Mouse (Mus musculus) midbrain, embryonic 15.5 days (tissue): ENCODE results near the gene Slc35c2. TPM values are rescaled to one million over a fixed set of nuclear protein-coding genes. Genes with fewer than 3 reads are reported as not detected.

Experiments
- ATAC-seq: fragments of 200-750 bp; cut with Nextera tagmentation; replicated peaks from 2 replicates; pipeline ENCODE4 v1.8.0; 2017; ENCODE audit warnings: moderate TSS enrichment
- H3K27ac ChIP-seq: fragments of 300-500 bp; sonication (generic); 2 replicates; pipeline ENCODE4 v1.5.1; 2015; ENCODE audit warnings: mild to moderate bottlenecking, inconsistent platforms
- H3K27me3 ChIP-seq: fragments of 300-500 bp; sonication (generic); replicated peaks from 2 replicates; pipeline ENCODE4 v1.6.1; 2015; ENCODE audit warnings: inconsistent platforms
- H3K36me3 ChIP-seq: fragments of 300-500 bp; sonication (generic); replicated peaks from 2 replicates; pipeline ENCODE4 v1.6.1; 2015; ENCODE audit warnings: inconsistent platforms
- H3K4me1 ChIP-seq: fragments of 300-500 bp; sonication (generic); 2 replicates; pipeline ENCODE4 v1.6.1; 2015; ENCODE audit warnings: inconsistent platforms
- H3K4me2 ChIP-seq: fragments of 300-500 bp; sonication (generic); 2 replicates; pipeline ENCODE4 v1.6.1; 2015; ENCODE audit warnings: inconsistent platforms, mild to moderate bottlenecking, moderate library complexity
- H3K4me3 ChIP-seq: fragments of 300-500 bp; sonication (generic); 2 replicates; pipeline ENCODE4 v1.5.1; 2015; ENCODE audit warnings: mild to moderate bottlenecking, inconsistent platforms
- H3K9ac ChIP-seq: fragments of 300-500 bp; sonication (generic); 2 replicates; pipeline ENCODE4 v1.6.1; 2015; ENCODE audit warnings: mild to moderate bottlenecking, inconsistent platforms
- H3K9me3 ChIP-seq: fragments of 300-500 bp; sonication (generic); 2 replicates; pipeline ENCODE4 v1.6.1; 2016; ENCODE audit warnings: inconsistent platforms
- WGBS: fragments of 180-500 bp; shearing (Covaris S2); methylation state at CpG from one replicate; pipeline ENCODE4 v1.1.7; 2015; ENCODE audit warnings: mixed read lengths; 5-methylcytosine and 5-hydroxymethylcytosine counted together
- polyA plus RNA-seq: library from polyadenylated mRNA; unstranded; fragments of >200 nt; fragmentation: Nextera tagmentation; extraction: Ambion mirVana; gene quantifications from 2 replicates; pipeline ENCODE4 v1.2.1, GENCODE M21; 2015

Slc35c2 gene
- polyA plus RNA-seq, 1 experiment from 2014 or later, result 72.8 TPM

DNA sequence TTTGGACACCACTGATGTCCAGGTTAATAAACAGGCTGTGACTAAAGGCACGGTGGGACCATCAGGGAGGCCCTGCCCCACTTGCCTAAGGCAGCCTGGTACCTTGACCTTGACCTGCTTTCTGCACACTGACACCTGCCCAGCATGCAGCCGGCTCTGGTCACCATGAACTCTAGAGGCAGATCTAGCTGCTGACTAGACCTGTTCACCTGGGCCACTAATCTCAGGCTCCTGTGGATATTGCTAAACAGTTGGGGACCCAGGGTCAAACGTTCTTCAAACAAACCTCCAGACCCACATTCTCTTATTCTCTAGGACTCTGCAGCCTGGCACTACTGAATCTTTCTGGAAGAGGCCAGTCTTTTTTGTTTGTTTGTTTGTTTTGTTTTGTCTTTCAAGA lies 2.6 kb downstream of the Slc35c2 start:
- Histone ChIP-seq H3K4me1 (peaks cover 53% of the 10 kb centered on the region), H3K36me3 (peaks cover under 1% of the 10 kb centered on the region; the same call in 1 of the 2 replicates), H3K9ac (no peak overlapping the region), H3K4me3 (no peak overlapping the region), H3K9me3 (no peaks in the 10 kb centered on the region), H3K27ac (no peak overlapping the region), H3K4me2 (no peak overlapping the region), H3K27me3 (no peaks in the 10 kb centered on the region)
- no peak for ATAC-seq
- 87% methylated on average over 3 of the region's 3 CpGs for WGBS

DNA sequence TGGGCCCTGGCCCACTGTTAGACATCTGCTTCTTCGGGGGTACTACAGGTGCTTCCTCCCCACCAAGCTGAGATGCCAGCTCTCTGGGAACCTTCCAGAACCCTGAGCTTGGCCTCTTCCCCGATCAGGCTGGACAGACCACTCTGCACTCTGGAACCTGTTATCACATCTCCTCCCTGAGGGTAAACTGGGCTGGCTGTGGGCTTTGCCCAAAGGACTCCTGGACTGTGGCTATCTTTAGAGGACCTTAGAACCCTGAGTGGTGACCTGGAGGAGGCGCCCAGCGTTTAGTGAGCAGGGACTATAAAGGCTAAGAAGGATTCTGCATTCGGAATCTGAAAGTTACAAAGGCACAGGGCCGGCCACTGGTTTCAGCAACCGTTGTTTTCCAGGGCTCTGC lies 3.3 kb downstream of the Slc35c2 start:
- peaks cover 59% of the 10 kb centered on the region for H3K4me1 ChIP-seq

DNA sequence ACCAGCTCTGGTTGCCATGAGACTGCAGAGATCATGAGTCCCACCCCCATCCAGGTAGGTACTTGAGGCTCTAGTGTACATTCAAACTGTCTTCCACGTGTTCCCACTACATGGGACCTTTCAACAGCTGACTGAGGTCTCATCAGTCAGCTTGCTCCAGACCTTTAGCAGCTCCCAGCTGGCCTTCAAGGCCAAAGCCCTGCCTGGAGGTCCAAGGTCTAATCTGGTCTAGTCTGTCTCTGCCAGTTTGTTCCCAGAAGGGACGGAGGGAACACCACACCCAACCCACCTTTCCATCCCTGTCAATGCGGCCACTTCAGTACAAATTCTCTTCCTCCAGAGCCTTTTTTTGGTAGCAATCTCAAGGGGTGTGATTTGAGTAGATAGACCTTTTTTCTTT lies 4.0 kb downstream of the Slc35c2 start:
- Histone ChIP-seq H3K9ac (no peak overlapping the region), H3K27ac (no peak overlapping the region), H3K9me3 (no peaks in the 10 kb centered on the region), H3K4me3 (no peak overlapping the region), H3K4me1 (peaks cover 62% of the 10 kb centered on the region), H3K36me3 (no peaks in the 10 kb centered on the region), H3K27me3 (no peaks in the 10 kb centered on the region), H3K4me2 (no peak overlapping the region)
- no peak for ATAC-seq
- WGBS, result 91% methylated on average over 3 of the region's 3 CpGs

More for the DNA sequence above, 3.3 kb downstream of the Slc35c2 start:
- no peak overlapping the region for H3K4me3 ChIP-seq
- no peaks in the 10 kb centered on the region for H3K36me3 ChIP-seq
- H3K27ac ChIP-seq, result no peak overlapping the region
- no peak overlapping the region for H3K4me2 ChIP-seq
- 91% methylated on average over 7 of the region's 7 CpGs for WGBS
- no peaks in the 10 kb centered on the region for H3K9me3 ChIP-seq
- no peak overlapping the region for H3K9ac ChIP-seq
- no peak for ATAC-seq
- H3K27me3 ChIP-seq, result no peaks in the 10 kb centered on the region

DNA sequence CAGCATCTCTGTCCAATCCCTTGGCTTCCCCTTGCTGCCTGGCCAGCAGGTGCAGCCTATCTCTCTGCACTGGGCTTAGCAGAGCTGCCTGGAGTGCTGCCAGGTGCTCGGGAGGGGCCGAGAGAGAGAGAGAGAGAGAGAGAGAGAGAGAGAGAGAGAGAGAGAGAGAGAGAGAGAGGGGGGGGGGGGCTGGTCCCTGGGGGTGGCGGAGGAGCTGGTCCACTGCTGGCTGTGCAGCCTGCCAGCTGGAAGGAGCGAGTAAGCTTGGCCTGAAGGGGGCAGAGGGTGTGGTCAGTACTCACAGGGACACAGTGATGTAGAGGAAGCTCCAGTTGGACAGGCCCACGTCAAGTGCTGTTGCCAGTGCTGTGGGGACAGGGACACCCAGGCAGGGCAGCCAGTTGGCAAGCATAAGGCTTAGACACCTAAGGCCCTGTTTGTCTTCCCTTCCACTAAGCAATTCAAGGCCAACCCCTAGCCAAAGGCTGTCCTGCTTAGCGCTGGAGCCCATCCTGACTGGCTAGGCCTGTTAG lies 5.8 kb downstream of the Slc35c2 start:
- H3K4me3 ChIP-seq, result no peak overlapping the region
- peaks cover 48% of the 10 kb centered on the region for H3K4me1 ChIP-seq
- WGBS, result 45% methylated on average over 5 of the region's 6 CpGs
- H3K4me2 ChIP-seq, result no peak overlapping the region
- H3K27ac ChIP-seq, result peak overlapping the region; percentile 45; the same call in 1 of the 2 replicates
- no peak overlapping the region for H3K9ac ChIP-seq
- no peaks in the 10 kb centered on the region for H3K9me3 ChIP-seq
- no peaks in the 10 kb centered on the region for H3K36me3 ChIP-seq
- H3K27me3 ChIP-seq, result no peaks in the 10 kb centered on the region
- no peak; the same call in 1 of the 2 replicates for ATAC-seq

DNA sequence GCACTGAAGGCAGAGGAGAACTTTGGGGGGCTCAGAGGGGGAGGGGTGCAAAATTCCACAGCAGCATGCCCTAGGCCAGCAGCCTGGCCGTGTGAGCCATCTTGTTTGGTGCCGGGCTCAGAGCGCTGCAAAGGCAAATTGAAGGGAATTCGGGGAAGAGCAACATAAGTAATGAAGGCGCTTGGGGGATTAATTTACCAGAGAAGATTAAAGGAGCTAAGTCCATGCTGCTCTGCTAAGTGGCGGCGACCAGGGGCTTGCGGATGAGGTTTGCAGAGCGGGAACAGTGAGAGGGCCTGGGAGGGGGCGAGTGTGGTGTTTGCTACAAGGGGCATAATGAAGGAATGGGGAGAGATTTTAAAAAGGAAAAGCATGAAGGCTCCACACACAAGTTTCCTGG lies 8.3 kb downstream of the Slc35c2 start:
- H3K27me3 ChIP-seq, result no peaks in the 10 kb centered on the region
- 18% methylated on average over 10 of the region's 10 CpGs for WGBS
- H3K9ac ChIP-seq, result no peak overlapping the region; the same call in 1 of the 2 replicates
- peaks cover 53% of the 10 kb centered on the region for H3K4me1 ChIP-seq
- H3K4me3 ChIP-seq, result no peak overlapping the region
- no peaks in the 10 kb centered on the region for H3K36me3 ChIP-seq
- ATAC-seq, result no peak
- peak overlapping the region; percentile 71 for H3K27ac ChIP-seq
- no peaks in the 10 kb centered on the region for H3K9me3 ChIP-seq
- H3K4me2 ChIP-seq, result no peak overlapping the region

DNA sequence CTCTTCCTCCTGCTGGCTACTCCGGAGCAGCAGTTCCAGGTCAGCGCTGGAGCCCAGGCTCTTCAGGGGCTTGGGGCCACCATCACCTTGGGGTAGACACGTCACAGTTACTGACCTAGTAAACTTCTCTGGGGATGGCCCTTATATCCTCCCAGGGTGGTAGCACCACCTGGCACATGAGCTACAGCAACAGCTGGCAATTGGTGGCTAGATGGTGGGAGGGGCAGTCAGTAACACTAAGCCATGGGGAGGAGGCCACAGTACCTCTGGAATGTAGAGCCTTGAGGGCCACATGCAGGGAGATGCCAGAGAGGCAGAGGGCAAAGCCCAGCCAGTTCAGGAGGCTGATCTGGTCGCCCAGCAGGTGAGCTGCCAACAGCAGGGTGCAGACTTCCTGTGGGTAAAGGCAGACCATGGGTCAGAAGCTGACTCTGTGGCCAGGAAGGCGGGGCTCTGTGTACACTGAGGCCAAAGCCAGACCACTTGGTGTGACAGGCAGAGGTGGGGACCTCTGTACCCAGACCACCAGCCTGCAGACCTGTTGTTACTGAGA lies 10.4 kb downstream of the Slc35c2 start:
- H3K4me1 ChIP-seq, result peaks cover 59% of the 10 kb centered on the region
- no peak overlapping the region for H3K4me3 ChIP-seq
- 88% methylated on average over 5 of the region's 5 CpGs for WGBS
- no peak overlapping the region for H3K4me2 ChIP-seq
- no peak overlapping the region for H3K9ac ChIP-seq
- no peak for ATAC-seq
- H3K9me3 ChIP-seq, result no peaks in the 10 kb centered on the region
- H3K36me3 ChIP-seq, result no peaks in the 10 kb centered on the region
- H3K27ac ChIP-seq, result no peak overlapping the region
- H3K27me3 ChIP-seq, result no peaks in the 10 kb centered on the region

DNA sequence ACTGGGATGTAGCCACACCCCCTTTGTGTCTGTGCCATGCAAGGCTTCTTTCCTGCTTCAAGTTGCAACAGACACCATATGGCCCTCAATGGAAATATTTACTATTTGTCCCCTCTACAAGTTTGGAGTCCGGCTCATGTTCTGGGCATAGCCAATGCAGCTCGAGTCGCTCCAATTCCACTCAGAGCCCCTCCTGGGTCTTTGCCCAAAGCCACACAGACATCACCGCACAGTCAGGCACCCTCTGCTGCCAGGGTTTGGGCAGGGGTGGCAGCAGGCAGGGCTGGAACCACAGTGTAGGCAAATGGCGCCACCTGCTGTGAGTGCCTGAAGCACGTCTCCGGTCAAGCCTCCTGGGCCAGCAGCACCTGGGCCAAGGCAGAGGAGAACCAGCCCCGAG lies 11.8 kb downstream of the Slc35c2 start:
- ATAC-seq, result peak; percentile 55
- Histone ChIP-seq H3K9me3 (no peaks in the 10 kb centered on the region), H3K4me3 (no peak overlapping the region), H3K4me2 (no peak overlapping the region), H3K36me3 (no peaks in the 10 kb centered on the region), H3K9ac (no peak overlapping the region), H3K27me3 (no peaks in the 10 kb centered on the region), H3K27ac (peak overlapping the region; percentile 74), H3K4me1 (peaks cover 60% of the 10 kb centered on the region)
- 17% methylated on average over 8 of the region's 8 CpGs for WGBS

DNA sequence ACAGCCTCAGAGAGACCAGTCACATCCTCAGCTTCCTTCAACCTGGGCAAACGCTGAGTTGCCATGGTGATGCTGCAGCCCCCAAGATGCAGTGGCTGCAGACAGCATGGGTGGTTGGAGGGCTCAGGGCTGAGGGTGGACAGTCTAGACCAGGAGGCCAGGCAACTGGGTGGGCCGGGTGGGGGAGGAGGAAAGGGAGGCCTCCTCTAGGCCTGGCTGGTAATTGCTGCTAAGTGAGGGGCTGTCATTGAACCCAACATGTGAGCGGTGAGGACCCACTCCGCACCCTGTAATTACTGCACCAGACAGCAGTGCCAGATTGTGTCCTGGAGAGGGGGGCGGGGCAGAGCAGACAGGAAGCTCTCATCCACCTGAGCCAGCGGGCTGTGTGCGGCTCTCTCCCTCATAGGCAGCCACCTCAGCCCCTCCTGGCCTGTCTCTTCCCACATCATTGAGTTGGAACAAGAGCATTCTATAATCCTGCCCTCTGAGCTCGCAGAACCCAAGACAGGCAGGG lies 12.5 kb downstream of the Slc35c2 start:
- H3K4me3 ChIP-seq, result no peak overlapping the region
- H3K36me3 ChIP-seq, result no peaks in the 10 kb centered on the region
- H3K4me1 ChIP-seq, result peaks cover 58% of the 10 kb centered on the region
- no peaks in the 10 kb centered on the region for H3K27me3 ChIP-seq
- peak overlapping the region; percentile 74 for H3K27ac ChIP-seq
- peak; percentile 73 for ATAC-seq
- no peak overlapping the region for H3K9ac ChIP-seq
- WGBS, result 19% methylated on average over 8 of the region's 8 CpGs
- no peaks in the 10 kb centered on the region for H3K9me3 ChIP-seq
- no peak overlapping the region for H3K4me2 ChIP-seq

DNA sequence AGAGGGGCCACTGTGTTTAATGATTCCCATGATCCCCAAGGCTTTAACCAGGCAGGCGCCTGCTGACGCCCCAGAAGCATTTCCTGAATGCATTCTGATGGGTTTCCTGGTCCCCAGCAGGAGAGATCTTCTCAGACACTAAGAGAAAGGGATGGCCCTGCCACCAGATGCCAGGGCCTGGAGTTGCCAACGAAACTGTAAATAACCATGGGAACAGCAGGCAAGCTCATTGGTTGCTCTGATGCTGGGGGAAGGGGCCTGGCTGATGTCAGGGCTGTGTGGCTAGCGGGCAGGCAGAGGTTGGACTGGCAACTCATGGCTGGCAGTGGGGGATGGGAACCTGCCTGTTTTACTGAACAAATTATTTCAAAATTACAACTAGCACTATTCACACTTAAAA lies 14.1 kb downstream of the Slc35c2 start:
- no peak overlapping the region for H3K4me2 ChIP-seq
- H3K4me1 ChIP-seq, result peaks cover 44% of the 10 kb centered on the region
- no peak overlapping the region for H3K9ac ChIP-seq
- H3K4me3 ChIP-seq, result no peak overlapping the region
- no peaks in the 10 kb centered on the region for H3K36me3 ChIP-seq
- H3K9me3 ChIP-seq, result no peaks in the 10 kb centered on the region
- H3K27ac ChIP-seq, result no peak overlapping the region
- H3K27me3 ChIP-seq, result no peaks in the 10 kb centered on the region
- no peak for ATAC-seq
- WGBS, result 30% methylated on average over 4 of the region's 4 CpGs

DNA sequence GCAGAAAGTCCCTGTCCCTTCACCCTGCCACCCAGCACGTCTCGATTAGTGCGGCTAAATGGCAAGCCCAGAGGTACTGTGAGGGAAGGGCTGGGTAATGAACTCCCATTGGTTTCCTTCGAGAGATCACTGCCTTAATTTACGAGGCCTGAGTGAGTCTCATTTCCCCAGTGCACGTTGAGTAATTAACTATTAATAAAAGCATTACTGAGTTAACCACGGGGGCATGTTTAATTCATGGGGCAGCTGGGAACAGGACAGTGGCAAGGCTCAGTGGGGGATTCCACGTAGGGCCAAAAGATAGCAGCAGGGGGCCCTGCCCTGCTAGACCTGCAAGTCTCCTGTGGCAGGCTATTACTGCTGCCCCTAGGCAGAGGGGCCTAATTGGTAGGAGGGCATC lies 16.3 kb downstream of the Slc35c2 start:
- peak overlapping the region; percentile 43 for H3K27ac ChIP-seq
- H3K9ac ChIP-seq, result no peak overlapping the region
- H3K9me3 ChIP-seq, result no peaks in the 10 kb centered on the region
- peaks cover 54% of the 10 kb centered on the region for H3K4me1 ChIP-seq
- H3K36me3 ChIP-seq, result no peaks in the 10 kb centered on the region
- no peaks in the 10 kb centered on the region for H3K27me3 ChIP-seq
- no peak for ATAC-seq
- WGBS, result 13% methylated on average over 8 of the region's 8 CpGs
- no peak overlapping the region for H3K4me2 ChIP-seq
- no peak overlapping the region for H3K4me3 ChIP-seq

DNA sequence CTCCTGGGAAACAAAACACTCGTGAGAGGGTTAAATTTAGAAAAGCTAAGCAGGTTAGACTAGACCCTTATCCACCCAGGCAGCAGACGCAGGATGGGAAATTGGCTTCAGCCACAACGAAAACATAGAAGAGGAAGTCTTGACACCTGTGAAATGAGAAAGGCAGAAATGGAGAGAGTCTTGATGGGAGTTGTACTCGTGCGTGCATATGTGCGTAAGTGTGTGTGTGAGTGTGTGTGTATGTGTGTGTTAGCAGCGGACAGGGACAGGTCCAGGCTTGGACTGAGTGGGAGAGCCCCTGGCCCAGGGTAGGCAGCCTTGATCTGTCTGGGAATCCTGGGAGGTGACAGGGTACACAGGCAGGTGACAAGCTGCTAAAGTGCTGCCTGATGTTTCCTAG lies 16.8 kb downstream of the Slc35c2 start:
- 49% methylated on average over 7 of the region's 7 CpGs for WGBS
- Histone ChIP-seq H3K4me1 (peaks cover 55% of the 10 kb centered on the region), H3K4me2 (no peak overlapping the region), H3K27me3 (no peaks in the 10 kb centered on the region), H3K36me3 (no peaks in the 10 kb centered on the region), H3K9ac (no peak overlapping the region), H3K4me3 (no peak overlapping the region), H3K9me3 (no peaks in the 10 kb centered on the region), H3K27ac (peak overlapping the region; percentile 43)
- no peak for ATAC-seq

DNA sequence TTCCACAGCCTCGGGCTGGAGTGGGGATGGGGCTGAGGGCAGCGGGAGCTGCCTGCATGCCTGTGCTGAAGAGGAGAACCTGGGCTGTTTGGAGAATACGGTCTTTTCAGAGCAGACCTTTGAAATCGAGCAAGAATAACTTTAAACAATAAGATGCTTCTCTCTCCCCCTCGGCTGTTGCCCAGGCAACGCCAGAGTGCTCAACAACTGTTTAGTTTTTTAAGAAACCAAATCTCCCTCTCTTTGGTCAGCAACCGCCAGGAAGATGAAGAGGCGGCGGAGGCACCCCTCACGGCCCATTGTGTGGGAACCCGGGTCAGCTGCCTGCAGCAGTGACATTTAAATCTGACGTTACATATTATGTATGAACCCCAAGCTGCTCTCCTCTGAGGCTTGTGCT lies 20.9 kb downstream of the Slc35c2 start:
- peak overlapping the region; percentile 23 for H3K4me2 ChIP-seq
- 0 out of 2 replicates have a peak, but pooled peaks have one; percentile 37 for ATAC-seq
- H3K27ac ChIP-seq, result peak overlapping the region; percentile 63
- H3K9me3 ChIP-seq, result no peaks in the 10 kb centered on the region
- H3K27me3 ChIP-seq, result no peaks in the 10 kb centered on the region
- H3K4me3 ChIP-seq, result no peak overlapping the region
- no peaks in the 10 kb centered on the region for H3K36me3 ChIP-seq
- H3K4me1 ChIP-seq, result peaks cover 47% of the 10 kb centered on the region
- no peak overlapping the region for H3K9ac ChIP-seq
- WGBS, result 1% methylated on average over 12 of the region's 12 CpGs

DNA sequence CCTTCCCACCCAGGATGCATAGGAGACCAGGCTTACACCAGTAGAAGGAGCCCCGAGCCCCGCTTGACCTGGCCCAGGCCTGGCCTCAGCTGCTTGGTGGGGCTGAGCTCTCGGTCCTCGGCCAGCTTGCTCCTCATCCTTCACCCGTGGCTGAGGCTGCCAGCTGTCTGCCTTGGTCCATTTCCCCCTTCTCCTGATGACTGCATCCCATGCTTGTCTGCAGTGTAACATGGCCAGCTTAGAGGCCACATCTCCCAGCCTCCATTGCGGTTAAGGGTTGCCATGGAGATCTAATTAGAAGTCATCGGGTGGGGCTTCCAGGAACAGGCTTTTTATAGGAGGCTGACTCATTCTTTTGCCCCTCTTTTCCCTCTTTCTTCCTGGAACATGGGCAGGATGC lies 23.8 kb downstream of the Slc35c2 start:
- no peak overlapping the region for H3K9ac ChIP-seq
- WGBS, result 47% methylated on average over 7 of the region's 7 CpGs

More for the DNA sequence above, 23.8 kb downstream of the Slc35c2 start:
- H3K27me3 ChIP-seq, result no peaks in the 10 kb centered on the region
- no peaks in the 10 kb centered on the region for H3K36me3 ChIP-seq
- no peak for ATAC-seq
- no peak overlapping the region for H3K4me3 ChIP-seq
- H3K4me2 ChIP-seq, result no peak overlapping the region
- no peaks in the 10 kb centered on the region for H3K9me3 ChIP-seq
- peaks cover 34% of the 10 kb centered on the region for H3K4me1 ChIP-seq
- no peak overlapping the region for H3K27ac ChIP-seq
